In the genomic region with DNA sequence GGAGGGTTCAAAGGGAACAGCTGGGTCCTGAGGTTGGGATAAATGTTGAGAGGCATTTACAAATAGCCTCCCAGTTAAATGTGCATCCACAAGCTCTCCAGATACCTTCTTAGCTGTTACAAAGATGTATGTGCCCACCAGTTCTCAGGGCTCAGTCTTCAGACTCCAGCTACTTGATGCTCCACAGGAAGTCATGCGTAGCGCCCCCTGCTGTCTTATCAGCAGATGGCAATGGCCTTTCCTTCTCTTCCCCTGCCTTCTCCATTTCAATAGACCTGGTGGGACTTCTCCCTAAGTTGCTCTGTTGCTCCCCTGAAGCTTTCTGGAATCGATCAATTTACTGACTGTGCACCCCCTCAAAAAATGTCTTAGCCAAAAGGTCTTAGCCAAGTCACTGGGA, we compare ENCODE assay signal across 13 mouse cellular contexts. TPM values are rescaled to one million over a fixed set of nuclear protein-coding genes. Genes with fewer than 3 reads are reported as not detected.
DNase-seq lines count a peak whose midpoint lies in the region; ATAC-seq and TF ChIP-seq lines count a peak whose summit lies in the region.
"Had no signal": no experiment of that assay in that cellular context is flagged by ENCODE, and none has a peak within 500 bp of the region (broad histone marks: within the 10 kb centered on the region; RNA-seq: fewer than 3 reads in every experiment).

No protein-coding gene starts in this region.

- no peak for TF ChIP-seq POLR2A in lung, adult 2 months (IDR thresholded peaks at IDR 0.05; ENCODE audit: borderline replicate concordance, extremely low read depth, low read depth, low read length)

- no peak for ATAC-seq in CD4-positive, CD25-positive, alpha-beta regulatory T cell, adult 4 months
- peak; percentile 64; the same call in 1 of the 2 replicates for ATAC-seq in megakaryocyte progenitor cell, adult 5-6 weeks (replicated peaks; ENCODE audit: poor library complexity)
- ATAC-seq: activated CD4-positive, CD25-positive, alpha-beta regulatory T cell, adult 4 months; inflammation-experienced regulatory T-cells, adult 6 months had no signal

- no peak overlapping the region for H3K4me3 ChIP-seq in lung, adult 2 months (replicated peaks; ENCODE audit: extremely low read depth, low read depth, low read length)
- H3K4me3 ChIP-seq: neural tube, embryonic 12.5 days had no signal

- DNase-seq in CD4-positive, CD25-positive, alpha-beta regulatory T cell, adult 2 months (ENCODE audit: low read depth, low spot score): peak; percentile 42
- DNase-seq in lung, adult 2 months: no peak
- DNase-seq in lung, postnatal 36 days: no peak
- DNase-seq in R1 (ENCODE audit: low read depth, low spot score): peak; percentile 39
- no peak for DNase-seq in cerebellum, postnatal 10 days
- no peak for DNase-seq in spleen, postnatal 14 days (ENCODE audit: low spot score in 2 of 2)
- DNase-seq: cerebellum, adult 18-20 months; right cerebral cortex, postnatal 4 days had no signal

- H3K4me1 ChIP-seq in lung, adult 2 months (ENCODE audit: control insufficient read depth, insufficient read depth, low read length): no peaks in the 10 kb centered on the region
- H3K4me1 ChIP-seq: neural tube, embryonic 12.5 days had no signal

- WGBS in lung, adult 2 months: 34% methylated on average over 3 of the region's 3 CpGs

- peak; percentile 48 for TF ChIP-seq CTCF in lung, adult 2 months (IDR thresholded peaks at IDR 0.05; ENCODE audit: insufficient read depth, low read length)

RNA-seq across cellular contexts. Expression of a gene that starts 27.0 kb away (rescaled TPM):
- polyA plus RNA-seq in CD4-positive, CD25-positive, alpha-beta regulatory T cell, adult 4 months (2017; shearing (Covaris generic)): 10 to 100 TPM in 1 of 2 experiments, 1 to 10 TPM in 1; 9.4 to 18.6 TPM
- polyA plus RNA-seq in lung, adult 2 months (2012; rRNA removed): 6.0 and 7.1 TPM in 2 replicates
- 39.6 and 44.2 TPM in 2 replicates for total RNA-seq in megakaryocyte progenitor cell, adult 5-6 weeks (2015)
- 75.8 and 85.7 TPM in 2 replicates for total RNA-seq in megakaryocyte progenitor cell, adult 5-6 weeks (2017)

Comparison
In these comparisons a context has a peak if more than half of its experiments do, and no peak if none do; other contexts are left out.
1. DNase-seq: peak in CD4-positive, CD25-positive, alpha-beta regulatory T cell, adult 2 months (single experiment) and R1 (single experiment); none in lung, adult 2 months (single experiment), lung, postnatal 36 days (single experiment), cerebellum, postnatal 10 days (0 of 2) and spleen, postnatal 14 days (0 of 2).